Mouse (Mus musculus) yolk sac, embryonic 10.5 days (tissue): Measurements from ENCODE around the gene Mast3.

ENCODE experiments used
- DNase-seq: peaks from one replicate; pipeline ENCODE4 v3.0.0-alpha.2; 2017; ENCODE audit warnings: low spot score

Gene Mast3

GRCm38 (mm10) chr8:70760350-70760749 is 44.5 kb downstream of the Mast3 start:
- no peak for DNase-seq

- DNase-seq = no peak
Measured at GRCm38 (mm10) chr8:70758616-70759561, 46.0 kb downstream of the Mast3 start.

- no peak for DNase-seq
Measured at GRCm38 (mm10) chr8:70758308-70758615, 46.6 kb downstream of the Mast3 start.

GRCm38 (mm10) chr8:70757523-70758307 is 47.1 kb downstream of the Mast3 start:
- DNase-seq = no peak

- no peak for DNase-seq
Measured at GRCm38 (mm10) chr8:70756476-70757040, 48.3 kb downstream of the Mast3 start.

GRCm38 (mm10) chr8:70755661-70756475 is 49.0 kb downstream of the Mast3 start:
- DNase-seq = no peak

GRCm38 (mm10) chr8:70754871-70755660 is 49.8 kb downstream of the Mast3 start:
- DNase-seq = no peak

- DNase-seq = peak; percentile 97
Measured at GRCm38 (mm10) chr8:70754043-70754870, 50.6 kb downstream of the Mast3 start, which contains the start of gene Rab3a. TSS of gene Rab3a (plus strand) at chr8:70754679.

GRCm38 (mm10) chr8:70753151-70753550 is 51.7 kb downstream of the Mast3 start:
- no peak for DNase-seq

- DNase-seq = no peak
Measured at GRCm38 (mm10) chr8:70752000-70752764, 52.7 kb downstream of the Mast3 start.

- no peak for DNase-seq
Measured at GRCm38 (mm10) chr8:70750128-70750680, 54.6 kb downstream of the Mast3 start.

GRCm38 (mm10) chr8:70749097-70749674 is 55.7 kb downstream of the Mast3 start:
- no peak for DNase-seq

- no peak for DNase-seq
Measured at GRCm38 (mm10) chr8:70748246-70749096, 56.4 kb downstream of the Mast3 start.

- DNase-seq = no peak
Measured at GRCm38 (mm10) chr8:70747211-70747890, 57.5 kb downstream of the Mast3 start.

- DNase-seq = no peak
Measured at GRCm38 (mm10) chr8:70746676-70747075, 58.2 kb downstream of the Mast3 start.

- no peak for DNase-seq
Measured at GRCm38 (mm10) chr8:70745691-70746220, 59.1 kb downstream of the Mast3 start.

GRCm38 (mm10) chr8:70744806-70745205 is 60.0 kb downstream of the Mast3 start:
- DNase-seq = no peak
